Mouse (Mus musculus) frontal cortex, postnatal 36 days (tissue): ENCODE measurements around the gene Izumo3.
"Not testable (repeated sequence)": the region's sequence is repeated elsewhere in the genome, so short reads cannot be mapped to it uniquely, and the experiment has no call there.

Experiments used
- DNase-seq, 2 experiments: peaks; one replicate each; pipeline ENCODE4 v3.0.0; 2022; ENCODE audit warnings: low spot score in 2 of 2

Gene Izumo3

GRCm38 (mm10) chr4:92147134-92147533 is at the start of gene Izumo3:
Izumo3 (minus strand) TSS chr4:92147234.
- DNase-seq = no peak

- not testable (repeated sequence) for DNase-seq
These were observed 44.6 kb upstream of the Izumo3 start, which contains the start of gene Gm12666 for GRCm38 (mm10) chr4:92191649-92192048. Gm12666 (minus strand) TSS chr4:92191749.

- no peak for DNase-seq
These were observed 5.6 kb upstream of the Izumo3 start for GRCm38 (mm10) chr4:92152646-92153045.

- no peak for DNase-seq
These were observed 35.5 kb downstream of the Izumo3 start for GRCm38 (mm10) chr4:92111390-92111988.

GRCm38 (mm10) chr4:92097386-92097785 is 49.6 kb downstream of the Izumo3 start:
- DNase-seq = no peak

- DNase-seq = no peak
These were observed 51.1 kb downstream of the Izumo3 start for GRCm38 (mm10) chr4:92095951-92096350.
